Mouse (Mus musculus) limb, embryonic 14.5 days (tissue): Measurements from ENCODE around the gene Slc15a5. TPM values are rescaled to one million over a fixed set of nuclear protein-coding genes. Genes with fewer than 3 reads are reported as not detected.

Experiments
- ATAC-seq: fragments of 200-750 bp; cut with Nextera tagmentation; 2 replicates; pipeline ENCODE4 v1.8.0; 2017; ENCODE audit warnings: low read depth, moderate number of reproducible peaks, moderate TSS enrichment; ENCODE audit not compliant: low FRiP score
- DNase-seq: peaks from one replicate; pipeline ENCODE4 v3.0.0-alpha.2; 2015; ENCODE audit warnings: low spot score
- H3K27ac ChIP-seq: fragments of 300-500 bp; sonication (generic); replicated peaks from 2 replicates; pipeline ENCODE4 v1.5.1; 2014; ENCODE audit warnings: low read depth, mild to moderate bottlenecking, low read length, moderate library complexity, mixed read lengths
- H3K27me3 ChIP-seq: fragments of 300-500 bp; sonication (generic); 2 replicates; pipeline ENCODE4 v1.6.1; 2014; ENCODE audit warnings: low read length, mixed read lengths; ENCODE audit not compliant: control insufficient read depth, insufficient read depth
- H3K36me3 ChIP-seq: fragments of 300-500 bp; sonication (generic); 2 replicates; pipeline ENCODE4 v1.6.1; 2014; ENCODE audit warnings: mild to moderate bottlenecking, low read length, moderate library complexity, mixed read lengths; ENCODE audit not compliant: control insufficient read depth, insufficient read depth
- H3K4me1 ChIP-seq: fragments of 300-500 bp; sonication (generic); 2 replicates; pipeline ENCODE4 v1.6.1; 2014; ENCODE audit warnings: antibody characterized with exemption, low read length, mixed read lengths; ENCODE audit not compliant: control insufficient read depth, insufficient read depth
- H3K4me2 ChIP-seq: fragments of 300-500 bp; sonication (generic); replicated peaks from 2 replicates; pipeline ENCODE4 v1.6.1; 2014; ENCODE audit warnings: low read depth, mild to moderate bottlenecking, low read length, moderate library complexity; ENCODE audit not compliant: severe bottlenecking
- H3K4me3 ChIP-seq: fragments of 300-500 bp; sonication (generic); replicated peaks from 2 replicates; pipeline ENCODE4 v1.5.1; 2014; ENCODE audit warnings: low read length
- H3K9ac ChIP-seq: fragments of 300-500 bp; sonication (generic); 2 replicates; pipeline ENCODE4 v1.6.1; 2014; ENCODE audit warnings: mild to moderate bottlenecking, low read depth, low read length, moderate library complexity; ENCODE audit not compliant: severe bottlenecking
- H3K9me3 ChIP-seq: fragments of 300-500 bp; sonication (generic); 2 replicates; pipeline ENCODE4 v1.6.1; 2016; ENCODE audit warnings: low read length; ENCODE audit not compliant: control insufficient read depth
- POLR2A ChIP-seq: fragments of 200-500 bp; IDR thresholded peaks from 2 replicates; pipeline ENCODE4 v1.8.0; 2012; ENCODE audit warnings: inconsistent platforms, mild to moderate bottlenecking, moderate library complexity, borderline replicate concordance; ENCODE audit not compliant: insufficient read depth, insufficient read length; ENCODE audit errors: extremely low read depth
- WGBS: fragments of 180-500 bp; shearing (Covaris S2); extraction: QIAGEN DNeasy Blood & Tissue Kit; methylation state at CpG from one replicate; pipeline ENCODE4 v1.1.7; 2014; 5-methylcytosine and 5-hydroxymethylcytosine counted together
- polyA plus RNA-seq, 2 experiments: library from polyadenylated mRNA; depleted of rRNA in 1 of 2; stranded (reverse) in 1 of 2; unstranded in 1 of 2; fragments of >200 nt; fragmentation: Nextera tagmentation in 1 of 2; extraction: Ambion mirVana in 1 of 2; gene quantifications; 2 replicates each; pipeline versions ENCODE4 v1.2.1 to v1.2.3; 2012 to 2014

Gene Slc15a5
- polyA plus RNA-seq, 2 experiments = 0.03 TPM; not detected in 1

- DNase-seq = no peak
- no peaks in the 10 kb centered on the region for H3K27me3 ChIP-seq
- H3K9ac ChIP-seq = no peak overlapping the region
- H3K9me3 ChIP-seq = no peaks in the 10 kb centered on the region
- H3K36me3 ChIP-seq = no peaks in the 10 kb centered on the region
- no peak overlapping the region for H3K4me2 ChIP-seq
- H3K27ac ChIP-seq = no peak overlapping the region
- ATAC-seq = no peak
- H3K4me3 ChIP-seq = no peak overlapping the region
- no peak for TF ChIP-seq POLR2A
- WGBS = 83% methylated on average over 6 of the region's 6 CpGs
- no peaks in the 10 kb centered on the region for H3K4me1 ChIP-seq
Measured at GRCm38 (mm10) chr6:138080778-138081549, 1.2 kb upstream of the Slc15a5 start.

- Histone ChIP-seq H3K27ac (no peak overlapping the region), H3K9me3 (no peaks in the 10 kb centered on the region), H3K27me3 (no peaks in the 10 kb centered on the region), H3K9ac (no peak overlapping the region), H3K4me2 (no peak overlapping the region), H3K4me3 (no peak overlapping the region), H3K36me3 (no peaks in the 10 kb centered on the region), H3K4me1 (no peaks in the 10 kb centered on the region)
- 86% methylated on average over 5 of the region's 5 CpGs for WGBS
- no peak for TF ChIP-seq POLR2A
- DNase-seq = no peak
- no peak for ATAC-seq
Measured at GRCm38 (mm10) chr6:138077681-138078439, 1.9 kb downstream of the Slc15a5 start.

- DNase-seq (no peak), ATAC-seq (no peak)
- no peak for TF ChIP-seq POLR2A
- no peaks in the 10 kb centered on the region for H3K4me1 ChIP-seq
- H3K36me3 ChIP-seq = no peaks in the 10 kb centered on the region
- H3K27ac ChIP-seq = no peak overlapping the region
- no peak overlapping the region for H3K4me3 ChIP-seq
- H3K9me3 ChIP-seq = no peaks in the 10 kb centered on the region
- no peak overlapping the region for H3K4me2 ChIP-seq
- H3K9ac ChIP-seq = no peak overlapping the region
- no peaks in the 10 kb centered on the region for H3K27me3 ChIP-seq
- WGBS = 98% methylated on average over 1 of the region's 1 CpGs
Measured at GRCm38 (mm10) chr6:138075723-138076122, 4.0 kb downstream of the Slc15a5 start.

GRCm38 (mm10) chr6:138073540-138073939 is 6.2 kb downstream of the Slc15a5 start:
- H3K36me3 ChIP-seq = no peaks in the 10 kb centered on the region
- H3K9me3 ChIP-seq = no peaks in the 10 kb centered on the region
- no peak for TF ChIP-seq POLR2A
- H3K4me2 ChIP-seq = no peak overlapping the region
- no peaks in the 10 kb centered on the region for H3K27me3 ChIP-seq
- 70% methylated on average over 2 of the region's 2 CpGs for WGBS
- no peak overlapping the region for H3K4me3 ChIP-seq
- no peak overlapping the region for H3K27ac ChIP-seq
- ATAC-seq (no peak), DNase-seq (no peak)
- H3K9ac ChIP-seq = no peak overlapping the region
- no peaks in the 10 kb centered on the region for H3K4me1 ChIP-seq

- H3K36me3 ChIP-seq = no peaks in the 10 kb centered on the region
- 40% methylated on average over 8 of the region's 8 CpGs for WGBS
- H3K4me1 ChIP-seq = no peaks in the 10 kb centered on the region
- no peak overlapping the region for H3K4me2 ChIP-seq
- no peak for DNase-seq
- no peak for ATAC-seq
- H3K27ac ChIP-seq = no peak overlapping the region
- TF ChIP-seq POLR2A = no peak
- H3K4me3 ChIP-seq = no peak overlapping the region
- H3K9ac ChIP-seq = no peak overlapping the region
- H3K27me3 ChIP-seq = no peaks in the 10 kb centered on the region
- no peaks in the 10 kb centered on the region for H3K9me3 ChIP-seq
Measured at GRCm38 (mm10) chr6:138072963-138073339, 6.8 kb downstream of the Slc15a5 start.
